Mouse (Mus musculus): ENCODE measurements at regions not wholly inside any gene's neighbourhood (a gene's known extent, or its start where the extent isn't known, plus 50 kb on each side); places are given as distances from the start of the nearest gene placed in this dataset.
"Not testable (repeated sequence)": the region's sequence is repeated elsewhere in the genome, so short reads cannot be mapped to it uniquely, and the experiment has no call there.

DNA sequence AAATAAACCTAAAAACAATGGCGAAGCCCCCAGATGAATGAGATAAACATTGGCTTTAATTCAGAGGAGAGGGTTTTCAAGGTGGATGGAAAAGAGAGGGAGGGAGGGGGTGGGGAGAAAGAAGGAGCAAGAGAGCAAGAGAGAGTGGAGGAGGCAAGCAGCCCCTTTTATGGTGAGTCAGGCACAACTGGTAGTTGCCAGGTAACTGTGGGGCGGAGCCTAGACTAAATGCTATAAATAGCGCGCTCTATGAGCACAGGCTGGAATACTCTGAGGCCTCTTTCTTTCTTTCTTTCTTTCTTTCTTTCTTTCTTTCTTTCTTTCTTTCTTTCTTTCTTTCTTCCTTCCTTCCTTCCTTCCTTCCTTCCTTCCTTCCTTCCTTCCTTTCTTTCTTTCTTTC, 99.6 kb downstream of the Gm5426 start:
- not testable (repeated sequence) for TF ChIP-seq CTCF (IDR thresholded peaks at IDR 0.05; ENCODE audit: low read depth, low read length); GATA1 (IDR thresholded peaks at IDR 0.05; ENCODE audit: borderline replicate concordance, low read length); POLR2AphosphoS5 (IDR thresholded peaks at IDR 0.05; ENCODE audit: insufficient replicate concordance, low read depth, low read length); TAL1 (conservative IDR thresholded peaks at IDR 0.05; ENCODE audit: low read depth, low read length); GATA2 (IDR thresholded peaks at IDR 0.05; ENCODE audit: borderline replicate concordance, low read depth, low read length)
